Mouse (Mus musculus) urinary bladder, postnatal 10 days (tissue): ENCODE measurements around the gene Tmem108.

Experiments
- DNase-seq: peaks from one replicate; pipeline ENCODE4 v3.0.0; 2022; ENCODE audit warnings: low spot score

Tmem108 gene

DNA sequence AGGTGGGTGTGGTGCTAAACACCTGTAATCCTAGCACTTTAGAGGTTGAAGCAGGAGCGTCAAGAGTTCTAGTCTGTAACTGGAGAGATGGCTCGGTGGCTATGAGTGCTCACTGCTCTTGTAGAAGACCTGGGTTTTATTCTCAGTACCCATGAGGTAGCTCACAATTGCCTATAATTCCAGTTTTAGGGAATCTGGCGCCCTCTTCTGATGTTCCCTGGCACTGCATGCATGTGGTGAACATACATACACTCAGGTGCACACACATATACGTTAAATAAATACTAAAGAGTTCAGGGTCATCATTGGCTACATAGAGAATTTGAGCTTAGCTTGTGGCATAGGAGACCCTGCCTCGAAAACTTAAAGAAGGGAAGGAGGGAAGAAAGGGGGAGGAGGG lies 317.0 kb downstream of the Tmem108 start:
- DNase-seq, result no peak

GRCm38 (mm10) chr9:103443824-103444185 lies 317.8 kb downstream of the Tmem108 start:
- DNase-seq, result no peak

DNA sequence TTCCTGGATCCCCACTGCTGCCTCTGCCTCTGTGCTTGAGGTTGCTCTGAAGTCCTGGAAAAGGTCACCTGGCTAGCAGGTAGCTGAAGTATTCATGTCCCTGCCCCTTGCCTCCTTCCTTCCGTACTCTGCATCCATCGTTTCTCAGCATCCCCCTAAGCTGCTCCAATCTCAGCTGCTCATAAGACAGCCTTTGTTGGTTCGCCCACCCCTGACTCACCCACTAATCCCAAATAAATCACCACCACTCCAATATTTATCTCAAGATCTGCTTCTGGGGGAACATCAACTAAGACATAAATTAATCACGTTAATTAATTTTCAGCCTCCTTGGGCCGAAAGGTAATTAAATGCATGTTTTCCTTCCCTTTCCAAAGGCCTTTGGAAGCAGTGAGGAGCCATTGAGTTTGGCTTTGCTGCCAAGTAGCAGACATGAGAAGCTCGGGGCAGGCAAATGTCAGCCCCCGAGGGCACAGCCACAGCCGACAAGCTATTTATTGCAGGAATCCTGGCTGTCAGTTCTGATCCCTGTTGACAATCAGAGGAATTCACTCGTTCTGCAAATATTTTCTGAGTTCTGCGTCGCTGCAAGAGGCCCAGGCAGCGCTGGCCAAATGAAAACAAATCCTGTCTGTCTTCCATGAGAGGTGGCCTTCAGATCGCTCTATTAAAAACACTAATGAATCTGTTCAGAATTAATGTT lies 318.4 kb downstream of the Tmem108 start:
- DNase-seq, result no peak

- no peak for DNase-seq
Observed at GRCm38 (mm10) chr9:103440597-103440996, 321.0 kb downstream of the Tmem108 start.

- no peak for DNase-seq
Observed at GRCm38 (mm10) chr9:103437104-103437503, 324.5 kb downstream of the Tmem108 start.

- no peak for DNase-seq
Observed at GRCm38 (mm10) chr9:103434116-103434515, 327.5 kb downstream of the Tmem108 start.
